Mouse (Mus musculus) embryo, embryonic 9.5 days (tissue): ENCODE data around the gene Arhgap23.

Source experiments
- DNase-seq: peaks from one replicate; pipeline ENCODE4 v3.0.0-alpha.2; 2017; ENCODE audit errors: extremely low spot score

The Arhgap23 gene

DNA sequence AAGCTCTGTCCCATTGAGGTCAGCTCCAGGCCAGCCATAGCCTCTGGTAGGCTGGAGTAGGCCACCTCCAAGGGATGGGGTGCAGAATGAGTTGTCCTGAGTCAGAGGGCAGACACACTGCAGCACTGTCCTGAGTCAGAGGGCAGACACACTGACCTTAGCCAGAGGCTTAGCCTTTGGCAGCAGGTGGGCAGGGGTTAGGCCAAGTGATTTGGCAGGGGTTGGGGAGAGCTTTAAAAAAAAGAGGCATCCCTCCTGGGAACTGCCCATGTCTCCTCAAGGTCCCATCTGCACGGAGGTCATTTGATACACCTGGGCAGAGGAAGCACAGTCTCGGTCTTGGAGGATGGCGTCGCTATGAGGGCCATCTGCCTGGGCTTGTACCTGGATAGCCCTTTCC lies 48.7 kb downstream of the Arhgap23 start:
- no peak for DNase-seq

DNA sequence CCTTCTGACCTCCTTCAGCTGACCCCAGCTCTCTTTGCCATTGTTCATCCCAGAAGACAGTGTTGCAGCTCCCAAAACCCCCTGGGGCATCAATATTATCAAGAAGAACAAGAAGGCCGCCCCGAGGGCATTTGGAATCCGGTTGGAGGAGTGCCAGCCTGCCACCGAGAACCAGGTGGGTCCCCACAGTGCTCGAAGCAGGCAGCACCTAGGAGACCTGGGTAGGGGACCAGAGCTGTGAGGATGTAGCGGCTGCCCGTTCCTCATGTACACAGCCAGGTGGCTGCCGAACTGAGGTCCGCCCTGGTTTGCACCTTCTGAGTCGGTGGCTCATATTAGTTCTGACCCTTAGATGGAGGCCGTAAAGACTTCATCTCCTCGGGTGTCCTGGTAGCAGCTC lies 50.6 kb downstream of the Arhgap23 start:
- no peak for DNase-seq

DNA sequence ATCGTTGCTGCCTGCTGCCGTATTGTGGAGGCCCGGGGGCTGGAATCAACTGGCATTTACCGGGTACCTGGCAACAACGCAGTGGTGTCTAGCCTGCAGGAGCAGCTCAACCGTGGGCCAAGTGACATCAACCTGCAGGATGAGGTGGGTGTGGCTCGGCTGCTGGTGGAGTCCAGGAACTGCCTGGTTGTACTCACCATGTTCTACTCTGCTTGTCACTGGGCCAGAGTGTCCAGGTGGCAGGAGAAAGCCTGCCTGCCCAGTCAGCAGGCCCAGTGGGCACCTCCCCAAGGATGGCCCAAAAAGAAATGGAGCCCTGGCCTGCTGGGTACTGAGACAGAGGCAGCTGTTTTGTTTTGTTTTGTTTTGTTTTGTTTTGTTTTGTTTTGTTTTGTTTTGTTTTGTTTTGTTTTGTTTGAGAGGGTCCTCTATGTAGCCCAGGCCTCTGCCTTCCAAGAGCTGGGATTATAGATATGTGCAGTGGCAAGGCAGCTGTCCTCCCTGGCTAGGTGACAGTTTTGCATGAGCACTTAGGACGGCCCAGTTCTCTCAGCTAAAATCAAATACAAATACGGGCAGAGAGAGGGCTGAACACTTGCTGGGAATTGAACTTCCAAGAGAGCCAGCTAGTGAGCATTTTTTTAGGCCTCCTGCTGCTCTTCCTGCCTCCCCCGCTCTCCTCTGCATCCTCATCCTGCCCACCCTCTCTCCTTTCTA lies 51.3 kb downstream of the Arhgap23 start:
- DNase-seq, result no peak

DNA sequence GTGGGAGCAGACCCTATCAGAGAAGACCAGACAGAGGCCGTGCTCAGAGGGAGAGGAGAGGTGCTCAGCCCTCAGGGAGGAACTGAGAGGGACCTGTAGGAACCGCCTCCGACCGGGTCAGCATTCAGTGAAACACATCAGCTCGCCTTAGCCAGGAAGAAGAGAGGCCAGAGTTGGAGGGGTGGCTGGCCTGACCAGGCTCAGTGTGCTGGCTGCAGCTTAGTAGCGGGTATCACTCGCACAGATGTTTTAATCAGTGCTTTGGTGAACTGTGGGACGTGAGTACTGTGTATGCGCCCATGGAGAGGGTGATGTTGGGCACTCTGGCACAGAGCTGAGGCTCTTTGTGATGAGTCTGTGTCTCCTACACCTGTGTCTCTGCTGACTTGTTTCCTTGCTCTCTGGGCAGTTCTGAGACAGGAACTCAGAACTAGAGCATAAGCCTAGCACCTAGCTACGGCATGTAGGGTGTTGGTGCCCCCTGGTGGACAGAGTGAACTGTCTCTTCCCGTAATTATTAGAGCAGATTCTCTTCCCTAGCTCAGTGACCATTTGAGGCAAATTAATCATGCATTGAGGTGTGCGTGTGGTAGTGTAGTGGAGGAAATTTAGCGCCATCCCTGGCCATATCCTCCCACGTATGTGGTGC lies 53.4 kb downstream of the Arhgap23 start:
- DNase-seq, result peak; percentile 78

- DNase-seq, result no peak
These were observed 54.5 kb downstream of the Arhgap23 start for GRCm38 (mm10) chr11:97469828-97470227.

DNA sequence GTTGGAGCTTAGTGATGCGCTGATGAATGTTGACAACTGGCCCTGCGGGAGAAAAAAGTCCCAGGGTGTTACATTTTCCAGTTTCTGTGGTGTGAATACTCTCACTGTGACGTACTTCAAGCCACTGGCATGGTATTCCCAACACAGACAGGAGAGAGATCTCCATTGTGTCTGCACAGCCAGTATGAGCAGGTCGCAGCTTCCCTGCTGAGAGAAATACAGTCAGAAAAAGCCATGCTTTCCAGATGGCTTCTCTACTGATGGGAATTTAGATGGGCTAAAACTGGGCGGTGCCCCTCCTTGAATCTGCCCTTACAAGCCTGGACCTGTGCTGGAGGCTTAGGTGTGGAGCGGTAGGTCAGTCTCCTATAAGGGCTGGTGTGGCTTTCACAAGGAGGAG lies 55.9 kb downstream of the Arhgap23 start:
- DNase-seq, result no peak

DNA sequence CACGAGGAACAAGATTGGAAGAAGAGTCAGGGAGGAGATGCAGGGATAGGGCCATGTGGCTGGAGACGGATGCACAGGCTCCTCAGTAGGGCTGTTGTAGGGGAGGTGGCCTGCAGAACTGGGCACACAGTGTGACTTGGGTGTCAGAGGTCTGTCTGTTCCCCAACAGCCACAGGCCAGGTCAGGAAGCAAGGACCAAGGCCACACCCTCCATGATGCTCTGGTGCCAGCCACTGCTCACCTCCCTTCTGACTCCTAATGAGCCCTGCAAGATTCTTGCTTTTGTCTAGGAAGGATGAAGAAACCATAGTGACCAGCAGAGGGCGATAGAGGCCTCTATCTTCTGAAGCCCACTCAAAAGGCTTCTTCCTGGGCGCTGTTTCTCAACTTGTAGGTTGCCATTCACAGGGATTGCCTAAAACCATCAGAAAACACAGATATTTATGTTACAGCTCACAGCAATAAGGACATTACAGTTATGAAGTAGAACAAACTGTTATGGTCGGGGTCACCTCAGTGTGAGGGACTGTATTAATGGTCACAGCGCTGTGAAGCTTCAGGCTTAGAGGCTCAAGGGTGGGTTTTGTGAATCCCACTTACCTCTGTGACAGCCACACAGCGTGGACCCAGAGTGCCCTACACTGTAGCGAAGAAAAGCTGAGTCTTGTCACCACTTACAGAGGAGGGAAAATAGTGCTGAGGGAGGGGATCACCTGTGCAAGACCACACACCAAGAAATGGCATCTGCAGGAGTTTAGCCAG lies 61.2 kb downstream of the Arhgap23 start:
- DNase-seq, result peak; percentile 79

- no peak for DNase-seq
These were observed 62.1 kb downstream of the Arhgap23 start for GRCm38 (mm10) chr11:97477431-97477830.

DNA sequence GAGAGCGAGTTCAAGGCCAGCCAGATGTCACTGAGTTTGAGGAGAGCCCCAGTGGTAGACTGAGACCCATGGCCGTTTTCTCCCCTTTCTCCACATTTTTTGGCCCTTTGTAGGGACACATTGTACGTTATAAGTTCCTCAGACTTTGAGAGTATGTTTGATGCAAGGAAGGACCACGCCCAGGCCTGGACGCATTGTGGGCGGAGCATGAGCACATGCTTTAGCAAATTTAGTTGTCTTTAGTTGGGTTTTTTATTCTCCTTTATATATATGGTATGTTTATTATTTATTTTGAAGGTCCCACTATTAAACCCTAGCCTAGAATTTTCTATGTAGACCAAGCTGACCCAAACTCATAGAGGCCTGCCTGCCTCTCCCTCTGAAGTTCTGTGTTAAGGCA lies 63.0 kb downstream of the Arhgap23 start:
- DNase-seq, result no peak

DNA sequence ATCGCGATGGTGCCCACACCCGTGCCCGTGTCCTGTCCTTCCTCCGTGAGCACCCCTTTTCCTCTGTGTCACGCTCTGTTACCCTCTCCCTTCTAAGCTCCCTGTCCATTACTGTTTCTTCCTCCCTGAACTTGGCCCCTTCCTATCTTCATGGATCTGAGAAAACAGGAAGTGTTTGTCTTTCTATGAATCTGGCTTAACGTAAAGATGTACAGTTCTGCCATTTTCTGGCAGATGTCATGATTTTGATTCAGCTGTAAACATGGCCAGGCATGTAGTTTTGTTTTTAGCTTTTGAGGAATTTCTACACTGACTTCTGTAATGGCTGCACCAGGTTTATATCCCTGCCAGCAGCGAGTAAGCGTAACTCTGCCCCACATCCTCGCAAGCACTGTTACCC lies 63.8 kb downstream of the Arhgap23 start:
- DNase-seq, result no peak

GRCm38 (mm10) chr11:97479824-97480223 lies 64.5 kb downstream of the Arhgap23 start:
- DNase-seq, result no peak

- no peak for DNase-seq
These were observed 70.3 kb downstream of the Arhgap23 start for GRCm38 (mm10) chr11:97485661-97486060.

- DNase-seq, result no peak
These were observed 72.3 kb downstream of the Arhgap23 start for GRCm38 (mm10) chr11:97487656-97488055.

- DNase-seq, result peak; percentile 86
These were observed 74.4 kb downstream of the Arhgap23 start for GRCm38 (mm10) chr11:97489589-97490324.

DNA sequence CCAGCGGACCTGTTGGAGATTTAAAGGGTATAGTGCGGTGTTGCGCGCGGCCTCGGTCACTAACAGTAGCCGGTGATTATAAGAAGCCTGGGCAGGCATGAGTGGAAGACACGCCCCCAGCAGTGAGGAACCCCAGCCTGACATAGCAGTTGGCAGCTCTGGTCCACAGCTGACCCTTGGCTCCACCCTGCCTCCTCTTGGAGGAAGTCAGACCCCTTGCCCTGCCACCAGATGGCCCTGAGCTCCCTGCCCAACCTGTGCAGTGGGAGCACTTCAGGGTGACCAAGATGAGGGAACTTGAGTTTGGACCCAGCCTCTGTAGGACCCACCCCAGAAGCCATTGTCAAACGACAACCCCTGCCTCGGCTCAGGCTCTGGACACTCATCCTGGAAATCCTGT lies 76.3 kb downstream of the Arhgap23 start:
- DNase-seq, result no peak

DNA sequence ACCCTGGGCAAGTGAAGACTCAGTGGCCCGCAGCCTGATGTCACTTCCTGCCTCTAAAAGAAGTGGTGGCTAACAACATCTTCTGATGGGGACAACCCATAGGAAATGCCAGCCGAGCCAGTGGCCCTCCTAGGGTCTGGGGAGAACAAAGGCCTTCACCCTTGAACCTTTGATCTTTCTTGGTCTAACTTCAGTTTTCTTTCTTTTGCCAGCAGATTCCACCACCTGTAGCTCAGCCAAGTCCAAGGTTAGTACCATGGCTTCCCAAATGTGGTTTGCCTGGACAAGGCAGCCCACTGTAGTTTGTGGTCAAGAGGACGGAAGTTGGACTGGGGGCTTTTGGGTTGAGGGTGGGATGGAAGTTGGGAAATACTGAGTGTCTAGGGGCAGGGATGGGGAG lies 77.5 kb downstream of the Arhgap23 start:
- DNase-seq, result no peak

DNA sequence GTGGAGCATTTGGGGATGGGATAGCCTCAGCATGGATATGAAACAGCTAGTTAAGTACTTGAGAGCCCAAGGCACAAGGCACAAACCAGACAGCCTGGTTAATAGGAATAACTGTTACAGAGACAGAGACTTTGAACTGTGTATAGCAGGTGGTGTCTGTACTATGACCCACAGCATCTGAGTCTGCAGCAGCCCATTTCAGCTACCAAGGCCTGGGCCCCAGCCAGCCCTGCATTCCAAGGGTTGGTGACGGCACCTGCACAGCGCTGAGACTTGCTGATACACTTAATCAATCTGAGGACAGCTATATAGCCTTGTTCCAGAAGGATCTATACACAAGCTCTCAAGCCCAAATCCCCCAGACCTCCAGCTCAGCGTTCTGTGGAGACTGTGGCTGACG lies 82.2 kb downstream of the Arhgap23 start:
- no peak for DNase-seq

DNA sequence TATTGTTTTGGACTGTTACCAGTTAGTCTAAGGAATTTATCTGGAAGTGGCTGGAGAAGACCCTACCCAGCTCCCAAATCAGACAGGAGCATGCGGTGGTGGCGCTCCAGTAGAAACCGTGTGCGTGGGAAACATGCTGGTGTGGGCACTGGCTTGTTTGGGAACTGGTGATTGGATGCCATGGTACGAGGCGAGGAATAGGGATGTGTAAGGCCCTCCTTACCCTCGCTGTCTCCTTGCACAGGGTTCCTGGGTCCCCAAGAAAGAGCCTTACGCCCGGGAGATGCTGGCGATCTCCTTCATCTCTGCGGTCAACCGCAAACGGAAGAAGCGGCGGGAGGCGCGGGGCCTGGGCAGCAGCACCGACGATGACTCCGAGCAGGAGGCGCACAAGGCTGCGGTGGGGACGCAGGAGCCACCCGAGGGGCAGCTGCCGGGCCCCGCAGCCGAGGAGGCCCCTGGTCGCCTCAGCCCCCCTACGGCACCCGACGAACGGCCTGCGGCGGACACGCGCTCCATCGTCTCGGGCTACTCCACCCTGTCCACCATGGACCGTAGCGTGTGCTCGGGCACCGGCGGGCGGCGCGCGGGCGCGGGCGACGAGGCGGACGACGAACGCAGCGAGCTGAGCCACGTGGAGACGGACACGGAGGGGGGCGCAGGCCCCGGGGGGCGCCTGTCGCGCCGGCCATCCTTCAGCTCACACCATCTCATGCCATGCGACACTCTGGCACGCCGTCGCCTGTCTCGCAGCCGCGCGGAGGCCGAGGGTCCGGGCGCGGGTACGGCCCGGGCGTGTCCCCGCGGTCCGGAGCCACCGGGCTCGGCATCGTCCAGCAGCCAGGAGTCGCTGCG lies 84.8 kb downstream of the Arhgap23 start, which contains the start of gene 4933428G20Rik:
4933428G20Rik (minus strand) TSS at position 476 of the 855 bp plus-strand sequence.
- DNase-seq, result no peak

- peak; percentile 34 for DNase-seq
These were observed 85.6 kb downstream of the Arhgap23 start for GRCm38 (mm10) chr11:97500720-97501448.

GRCm38 (mm10) chr11:97502383-97502782 lies 87.0 kb downstream of the Arhgap23 start:
- no peak for DNase-seq
